Mouse (Mus musculus) liver, adult 2 months (tissue): ENCODE measurements around the gene Sh3bp4.

ENCODE experiments used
- CTCF ChIP-seq: fragments of 200-500 bp; IDR thresholded peaks from 2 replicates; pipeline ENCODE4 v1.5.1; 2011; ENCODE audit warnings: low read depth, low read length, control low read depth
- POLR2A ChIP-seq: fragments of 200-500 bp; IDR thresholded peaks from 2 replicates; pipeline ENCODE4 v1.6.1; 2011; ENCODE audit warnings: low read length, control low read depth; ENCODE audit not compliant: insufficient read depth; ENCODE audit errors: extremely low read depth

DNA sequence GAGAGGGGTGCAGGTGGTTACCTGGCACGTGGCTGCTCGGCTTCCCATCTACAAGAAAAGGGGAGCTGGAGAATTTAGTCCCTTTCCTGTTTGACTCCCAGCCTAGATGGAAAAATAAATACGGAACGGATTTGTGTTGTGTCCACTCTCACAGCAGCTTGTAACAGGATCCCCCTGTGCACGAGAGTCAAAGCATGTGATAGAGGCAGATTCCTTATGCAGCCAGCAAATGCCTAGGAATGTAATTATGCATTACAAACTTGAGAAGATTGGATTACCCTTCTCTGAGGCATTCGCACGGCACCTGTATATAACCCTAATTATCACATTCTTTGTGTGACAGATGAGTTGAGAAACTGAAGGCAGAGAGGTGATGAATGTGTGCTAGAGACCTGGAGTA is 94.5 kb downstream of the Sh3bp4 start:
- no peak for TF ChIP-seq CTCF
- no peak for TF ChIP-seq POLR2A
